Mouse (Mus musculus) MEL (cell line): ENCODE measurements around the gene Pdlim5. TPM values are rescaled to one million over a fixed set of nuclear protein-coding genes. Genes with fewer than 3 reads are reported as not detected.

ENCODE experiments used
- DNase-seq: peaks from one replicate; pipeline ENCODE4 v3.0.0; 2011; ENCODE audit warnings: low read depth, low spot score
- H3K27ac ChIP-seq: 2 replicates; pipeline ENCODE4 v1.5.1; 2012; ENCODE audit warnings: low read depth, mild to moderate bottlenecking, control low read depth, low read length, moderate library complexity; ENCODE audit not compliant: control insufficient read depth
- H3K27me3 ChIP-seq, 2 experiments: fragments of 150-350 bp in 1 of 2; sonication (generic) in 1 of 2; 2 replicates each; pipeline ENCODE4 v1.6.1; 2012; ENCODE audit warnings: low read length in 2 of 2, mild to moderate bottlenecking in 2 of 2, improper control_type of control experiment in 1 of 2, moderate library complexity in 1 of 2; ENCODE audit not compliant: insufficient read depth in 2 of 2, control insufficient read depth in 1 of 2
- H3K36me3 ChIP-seq, 2 experiments: 2 replicates each; pipeline ENCODE4 v1.6.1; 2012 to 2014; ENCODE audit warnings: low read length in 2 of 2, improper control_type of control experiment in 1 of 2, inconsistent platforms in 1 of 2, mild to moderate bottlenecking in 1 of 2; ENCODE audit not compliant: insufficient read depth in 2 of 2, control insufficient read depth in 1 of 2
- H3K4me1 ChIP-seq, 2 experiments: fragments of 150-350 bp in 1 of 2; sonication (generic) in 1 of 2; 2 replicates each; pipeline ENCODE4 v1.6.1; 2012; ENCODE audit warnings: low read length in 2 of 2, improper control_type of control experiment in 1 of 2, mild to moderate bottlenecking in 1 of 2; ENCODE audit not compliant: insufficient read depth in 2 of 2, control insufficient read depth in 1 of 2
- H3K4me3 ChIP-seq, 2 experiments: fragments of 150-350 bp in 1 of 2; sonication (generic) in 1 of 2; 2 replicates each; pipeline ENCODE4 v1.5.1; 2012; ENCODE audit warnings: low read depth in 2 of 2, low read length in 2 of 2, mild to moderate bottlenecking in 2 of 2, moderate library complexity in 2 of 2, control low read depth in 1 of 2, improper control_type of control experiment in 1 of 2; ENCODE audit not compliant: control insufficient read depth in 1 of 2, insufficient read depth in 1 of 2
- H3K79me2 ChIP-seq: 2 replicates; pipeline ENCODE4 v1.6.1; 2012; ENCODE audit warnings: mild to moderate bottlenecking, low read length, moderate library complexity; ENCODE audit not compliant: control insufficient read depth, poor library complexity, insufficient read depth
- H3K9ac ChIP-seq: 2 replicates; pipeline ENCODE4 v1.6.1; 2012; ENCODE audit warnings: low read depth, mild to moderate bottlenecking, control low read depth, low read length, moderate library complexity; ENCODE audit not compliant: control insufficient read depth, poor library complexity, severe bottlenecking
- H3K9me3 ChIP-seq: fragments of 150-350 bp; sonication (generic); replicated peaks from 2 replicates; pipeline ENCODE4 v1.6.1; 2012; ENCODE audit warnings: mild to moderate bottlenecking, low read length, improper control_type of control experiment, moderate library complexity; ENCODE audit not compliant: insufficient read depth
- CHD1 ChIP-seq: IDR thresholded peaks from 2 replicates; pipeline ENCODE4 v1.6.1; 2012; ENCODE audit warnings: low read depth, mild to moderate bottlenecking, inconsistent platforms, low read length, improper control_type of control experiment
- CHD2 ChIP-seq: IDR thresholded peaks from 2 replicates; pipeline ENCODE4 v1.6.1; 2011; ENCODE audit warnings: low read length, improper control_type of control experiment
- E2F4 ChIP-seq: IDR thresholded peaks from 2 replicates; pipeline ENCODE4 v1.6.1; 2011; ENCODE audit warnings: low read depth, low read length, improper control_type of control experiment, borderline replicate concordance
- EP300 ChIP-seq, 2 experiments: IDR thresholded peaks; 2 replicates each; pipeline ENCODE4 v1.6.1; 2011; ENCODE audit warnings: improper control_type of control experiment in 2 of 2, low read length in 2 of 2, low read depth in 1 of 2, mild to moderate bottlenecking in 1 of 2
- ETS1 ChIP-seq: IDR thresholded peaks from 2 replicates; pipeline ENCODE4 v1.6.1; 2012; ENCODE audit warnings: low read depth, mild to moderate bottlenecking, inconsistent platforms, low read length, improper control_type of control experiment, moderate library complexity
- HCFC1 ChIP-seq: IDR thresholded peaks from 2 replicates; pipeline ENCODE4 v1.6.1; 2012; ENCODE audit warnings: low read depth, mild to moderate bottlenecking, inconsistent platforms, low read length, improper control_type of control experiment, moderate library complexity
- MAFK ChIP-seq: IDR thresholded peaks from 2 replicates; pipeline ENCODE4 v1.6.1; 2011; ENCODE audit warnings: low read depth, mild to moderate bottlenecking, low read length, improper control_type of control experiment, borderline replicate concordance
- MAX ChIP-seq: IDR thresholded peaks from 2 replicates; pipeline ENCODE4 v1.6.1; 2011; ENCODE audit warnings: low read length, improper control_type of control experiment
- MAZ ChIP-seq: IDR thresholded peaks from 2 replicates; pipeline ENCODE4 v1.6.1; 2012; ENCODE audit warnings: low read depth, mild to moderate bottlenecking, inconsistent platforms, low read length, improper control_type of control experiment
- MEF2A ChIP-seq: IDR thresholded peaks from 2 replicates; pipeline ENCODE4 v1.6.1; 2014; ENCODE audit warnings: low read depth, mild to moderate bottlenecking, inconsistent platforms, low read length, improper control_type of control experiment; ENCODE audit not compliant: poor library complexity, insufficient replicate concordance, severe bottlenecking; ENCODE audit errors: extremely low read depth
- MXI1 ChIP-seq: IDR thresholded peaks from 2 replicates; pipeline ENCODE4 v1.6.1; 2011; ENCODE audit warnings: mild to moderate bottlenecking, low read depth, low read length, improper control_type of control experiment
- MYB ChIP-seq: IDR thresholded peaks from 2 replicates; pipeline ENCODE4 v1.6.1; 2011; ENCODE audit warnings: mild to moderate bottlenecking, low read depth, low read length, improper control_type of control experiment
- MYC ChIP-seq: IDR thresholded peaks from 2 replicates; pipeline ENCODE4 v1.6.1; 2011; ENCODE audit warnings: low read depth, mild to moderate bottlenecking, low read length, improper control_type of control experiment, moderate library complexity
- NRF1 ChIP-seq: IDR thresholded peaks from 2 replicates; pipeline ENCODE4 v1.6.1; 2014; ENCODE audit warnings: low read depth, mild to moderate bottlenecking, inconsistent platforms, low read length, improper control_type of control experiment, moderate library complexity; ENCODE audit not compliant: poor library complexity, insufficient read depth, severe bottlenecking
- POLR2A ChIP-seq, 2 experiments: IDR thresholded peaks; 2 replicates each; pipeline ENCODE4 v1.6.1; 2011 to 2012; ENCODE audit warnings: low read length in 2 of 2, mild to moderate bottlenecking in 2 of 2, control low read depth in 1 of 2, improper control_type of control experiment in 1 of 2, low read depth in 1 of 2, moderate library complexity in 1 of 2; ENCODE audit not compliant: control insufficient read depth in 1 of 2, insufficient read depth in 1 of 2, poor library complexity in 1 of 2
- POLR2AphosphoS5 ChIP-seq: IDR thresholded peaks from 2 replicates; pipeline ENCODE4 v1.6.1; 2012; ENCODE audit warnings: low read depth, borderline replicate concordance, mild to moderate bottlenecking, inconsistent platforms, low read length, moderate library complexity, mixed read lengths
- RCOR1 ChIP-seq: IDR thresholded peaks from 2 replicates; pipeline ENCODE4 v1.6.1; 2012; ENCODE audit warnings: low read depth, mild to moderate bottlenecking, inconsistent platforms, low read length, improper control_type of control experiment
- SMC3 ChIP-seq: IDR thresholded peaks from 2 replicates; pipeline ENCODE4 v1.6.1; 2011; ENCODE audit warnings: low read depth, low read length, improper control_type of control experiment
- TCF12 ChIP-seq: IDR thresholded peaks from 2 replicates; pipeline ENCODE4 v1.6.1; 2014; ENCODE audit warnings: low read depth, mild to moderate bottlenecking, inconsistent platforms, low read length, improper control_type of control experiment, moderate library complexity
- UBTF ChIP-seq: IDR thresholded peaks from 2 replicates; pipeline ENCODE4 v1.6.1; 2012; ENCODE audit warnings: low read depth, mild to moderate bottlenecking, inconsistent platforms, low read length, improper control_type of control experiment, moderate library complexity, borderline replicate concordance; ENCODE audit not compliant: insufficient read depth
- USF1 ChIP-seq: IDR thresholded peaks from 2 replicates; pipeline ENCODE4 v1.6.1; 2014; ENCODE audit warnings: low read depth, mild to moderate bottlenecking, inconsistent platforms, low read length, improper control_type of control experiment, moderate library complexity
- USF2 ChIP-seq, 2 experiments: IDR thresholded peaks; 2 replicates each; pipeline ENCODE4 v1.6.1; 2011 to 2012; ENCODE audit warnings: improper control_type of control experiment in 2 of 2, low read length in 2 of 2, borderline replicate concordance in 1 of 2, inconsistent platforms in 1 of 2, low read depth in 1 of 2, mild to moderate bottlenecking in 1 of 2; ENCODE audit not compliant: insufficient read depth in 1 of 2
- polyA plus RNA-seq, 2 experiments: library from polyadenylated mRNA; stranded (reverse) in 1 of 2; unstranded in 1 of 2; fragments of >175 nt in 1 of 2; fragments of >200 nt in 1 of 2; gene quantifications; 2 replicates each; pipeline versions ENCODE4 v1.2.1 to v1.2.4; 2012; ENCODE audit warnings: low replicate concordance in 2 of 2, low read depth in 1 of 2; ENCODE audit not compliant: insufficient read length in 2 of 2, insufficient read depth in 1 of 2, missing spikeins in 1 of 2
- total RNA-seq: library from RNA; depleted of rRNA; stranded (reverse); fragments of 300-350 nt; gene quantifications from 2 replicates; pipeline ENCODE4 v1.2.3, GENCODE M21; 2012

Pdlim5 gene
- total and polyA plus RNA-seq, 3 experiments = 8.7 to 9.9 TPM; not detected in 1

- Histone ChIP-seq H3K9ac (no peak overlapping the region), H3K36me3 (no peaks in the 10 kb centered on the region; a peak in 1 of 4 replicates)
- TF ChIP-seq MAX = no peak
- TF ChIP-seq, all 39 proteins: peak for 0
- H3K4me1 ChIP-seq = no peaks in the 10 kb centered on the region
- no peaks in the 10 kb centered on the region for H3K79me2 ChIP-seq
- no peak overlapping the region for H3K4me3 ChIP-seq
- no peaks in the 10 kb centered on the region for H3K9me3 ChIP-seq
- DNase-seq = no peak
- no peak overlapping the region for H3K27ac ChIP-seq
- peaks cover 0 to 2% of the 10 kb centered on the region in 2 experiments; a peak in 2 of 4 replicates for H3K27me3 ChIP-seq
Measured at GRCm38 (mm10) chr3:142431481-142431880, 36.0 kb upstream of the Pdlim5 start.

- no peak overlapping the region for H3K9ac ChIP-seq
- no peaks in the 10 kb centered on the region for H3K79me2 ChIP-seq
- no peak overlapping the region for H3K27ac ChIP-seq
- DNase-seq = peak; percentile 25
- H3K4me1 ChIP-seq = no peaks in the 10 kb centered on the region
- 0 out of 2 replicates have a peak, but pooled peaks have one; percentile 54 for TF ChIP-seq RCOR1
- no peak for TF ChIP-seq MAX
- no peak for TF ChIP-seq USF1
- H3K4me3 ChIP-seq = no peak overlapping the region
- H3K9me3 ChIP-seq = no peaks in the 10 kb centered on the region
- no peaks in the 10 kb centered on the region; a peak in 1 of 4 replicates for H3K36me3 ChIP-seq
- H3K27me3 ChIP-seq = peaks cover 0 to 2% of the 10 kb centered on the region in 2 experiments; a peak in 2 of 4 replicates
Measured at GRCm38 (mm10) chr3:142430048-142430447, 34.6 kb upstream of the Pdlim5 start.

- H3K4me3 ChIP-seq = no peak overlapping the region
- DNase-seq = no peak
- TF ChIP-seq EP300 (IDR thresholded peaks at IDR 0.05; ENCODE audit: low read depth in 1 of 2, low read length in 2 of 2) = no peak
- no peak for TF ChIP-seq USF2 (IDR thresholded peaks at IDR 0.05; ENCODE audit: borderline replicate concordance in 1 of 2, insufficient read depth in 1 of 2, low read depth in 1 of 2, low read length in 2 of 2)
- no peak for TF ChIP-seq MXI1
- no peak for TF ChIP-seq CHD2
- TF ChIP-seq POLR2AphosphoS5 = no peak
- no peak for TF ChIP-seq HCFC1
- TF ChIP-seq MAFK = no peak
- TF ChIP-seq E2F4 = no peak
- no peak for TF ChIP-seq POLR2A (IDR thresholded peaks at IDR 0.05; ENCODE audit: control insufficient read depth in 1 of 2, insufficient read depth in 1 of 2, low read depth in 1 of 2, low read length in 2 of 2, poor library complexity in 1 of 2)
- no peak for TF ChIP-seq MEF2A
- TF ChIP-seq MAZ = no peak
- TF ChIP-seq MYB = no peak
- TF ChIP-seq CHD1 = no peak
- no peak for TF ChIP-seq SMC3
- no peak for TF ChIP-seq ETS1
- no peak for TF ChIP-seq RCOR1
- no peak for TF ChIP-seq MYC
- TF ChIP-seq NRF1 = no peak
- TF ChIP-seq TCF12 = no peak
- no peak for TF ChIP-seq UBTF
- no peaks in the 10 kb centered on the region; a peak in 1 of 4 replicates for H3K36me3 ChIP-seq
- H3K79me2 ChIP-seq = no peaks in the 10 kb centered on the region
- H3K27ac ChIP-seq = no peak overlapping the region
- H3K4me1 ChIP-seq = no peaks in the 10 kb centered on the region
- H3K27me3 ChIP-seq = peaks cover 0 to 2% of the 10 kb centered on the region in 2 experiments; a peak in 3 of 4 replicates
- no peak overlapping the region for H3K9ac ChIP-seq
- H3K9me3 ChIP-seq = no peaks in the 10 kb centered on the region
Measured at GRCm38 (mm10) chr3:142426806-142427205, 31.3 kb upstream of the Pdlim5 start.
